Mouse (Mus musculus): ENCODE measurements around the gene Stk40. TPM values are rescaled to one million over a fixed set of nuclear protein-coding genes. Genes with fewer than 3 reads are reported as not detected.

Gene Stk40
- polyA plus RNA-seq, 1 experiment, result 24.9 TPM

GRCm38 (mm10) chr4:126110374-126111152 lies 6.8 kb downstream of the Stk40 start:
- peak; percentile 83 for DNase-seq
- H3K27ac ChIP-seq (ENCODE audit: insufficient read depth, low read length), result peak overlapping the region; percentile 93
- 3% methylated on average over 12 of the region's 12 CpGs for WGBS
- H3K4me3 ChIP-seq (replicated peaks; ENCODE audit: insufficient read depth, low read depth, low read length), result peak overlapping the region; percentile 6
- TF ChIP-seq POLR2A (IDR thresholded peaks at IDR 0.05; ENCODE audit: borderline replicate concordance, insufficient read depth, low read length) (no peak), CTCF (IDR thresholded peaks at IDR 0.05; ENCODE audit: borderline replicate concordance, insufficient read depth, low read depth, low read length) (0 out of 2 replicates have a peak, but pooled peaks have one; percentile 17)
- peaks cover 77% of the 10 kb centered on the region for H3K4me1 ChIP-seq (ENCODE audit: control insufficient read depth, insufficient read depth, low read length)
- H3K27me3 ChIP-seq (ENCODE audit: control insufficient read depth, insufficient read depth, low read length), result no peaks in the 10 kb centered on the region

- Histone ChIP-seq H3K4me1 (ENCODE audit: control insufficient read depth, insufficient read depth, low read length) (peaks cover 77% of the 10 kb centered on the region), H3K27me3 (ENCODE audit: control insufficient read depth, insufficient read depth, low read length) (no peaks in the 10 kb centered on the region), H3K4me3 (replicated peaks; ENCODE audit: insufficient read depth, low read depth, low read length) (peak overlapping the region; percentile 6), H3K27ac (ENCODE audit: insufficient read depth, low read length) (peak overlapping the region; percentile 93)
- TF ChIP-seq CTCF (IDR thresholded peaks at IDR 0.05; ENCODE audit: borderline replicate concordance, insufficient read depth, low read depth, low read length), result no peak
- TF ChIP-seq POLR2A (IDR thresholded peaks at IDR 0.05; ENCODE audit: borderline replicate concordance, insufficient read depth, low read length), result no peak
- WGBS, result 12% methylated on average over 7 of the region's 7 CpGs
- peak in 1 of 2 experiments; percentile 69 for DNase-seq
These were observed 7.4 kb downstream of the Stk40 start for GRCm38 (mm10) chr4:126111153-126111549.

GRCm38 (mm10) chr4:126113243-126113642 lies 9.5 kb downstream of the Stk40 start:
- H3K4me3 ChIP-seq (replicated peaks; ENCODE audit: insufficient read depth, low read depth, low read length), result no peak overlapping the region
- H3K27me3 ChIP-seq (ENCODE audit: control insufficient read depth, insufficient read depth, low read length), result no peaks in the 10 kb centered on the region
- H3K27ac ChIP-seq (ENCODE audit: insufficient read depth, low read length), result peak overlapping the region; percentile 79
- no peak for TF ChIP-seq CTCF (IDR thresholded peaks at IDR 0.05; ENCODE audit: borderline replicate concordance, insufficient read depth, low read depth, low read length)
- peak; percentile 76 to 82 for DNase-seq
- H3K4me1 ChIP-seq (ENCODE audit: control insufficient read depth, insufficient read depth, low read length), result peaks cover 82% of the 10 kb centered on the region
- WGBS, result 2% methylated on average over 4 of the region's 4 CpGs

GRCm38 (mm10) chr4:126113943-126114342 lies 10.2 kb downstream of the Stk40 start:
- peak overlapping the region; percentile 79 for H3K27ac ChIP-seq (ENCODE audit: insufficient read depth, low read length)
- peak; percentile 73 for TF ChIP-seq CTCF (IDR thresholded peaks at IDR 0.05; ENCODE audit: borderline replicate concordance, insufficient read depth, low read depth, low read length)
- 0 out of 2 replicates have a peak, but pooled peaks have one; percentile 23 for TF ChIP-seq POLR2A (IDR thresholded peaks at IDR 0.05; ENCODE audit: borderline replicate concordance, insufficient read depth, low read length)

GRCm38 (mm10) chr4:126115411-126115810 lies 11.7 kb downstream of the Stk40 start:
- Histone ChIP-seq H3K27ac (ENCODE audit: insufficient read depth, low read length) (peak overlapping the region; percentile 12), H3K4me1 (ENCODE audit: control insufficient read depth, insufficient read depth, low read length) (peaks cover 78% of the 10 kb centered on the region), H3K27me3 (ENCODE audit: control insufficient read depth, insufficient read depth, low read length) (no peaks in the 10 kb centered on the region), H3K4me3 (replicated peaks; ENCODE audit: insufficient read depth, low read depth, low read length) (no peak overlapping the region)
- 79% methylated on average over 9 of the region's 9 CpGs for WGBS
- TF ChIP-seq POLR2A (IDR thresholded peaks at IDR 0.05; ENCODE audit: borderline replicate concordance, insufficient read depth, low read length) (no peak), CTCF (IDR thresholded peaks at IDR 0.05; ENCODE audit: borderline replicate concordance, insufficient read depth, low read depth, low read length) (no peak)
- DNase-seq, result no peak

More at GRCm38 (mm10) chr4:126113943-126114342, 10.2 kb downstream of the Stk40 start:
- Histone ChIP-seq H3K4me1 (ENCODE audit: control insufficient read depth, insufficient read depth, low read length) (peaks cover 82% of the 10 kb centered on the region), H3K27me3 (ENCODE audit: control insufficient read depth, insufficient read depth, low read length) (no peaks in the 10 kb centered on the region), H3K4me3 (replicated peaks; ENCODE audit: insufficient read depth, low read depth, low read length) (no peak overlapping the region)
- peak; percentile 70 to 73 for DNase-seq
- WGBS, result 15% methylated on average over 6 of the region's 6 CpGs

- WGBS, result 38% methylated on average over 6 of the region's 6 CpGs
- Histone ChIP-seq H3K27ac (ENCODE audit: insufficient read depth, low read length) (peak overlapping the region; percentile 12; the same call in 1 of the 2 replicates), H3K4me3 (replicated peaks; ENCODE audit: insufficient read depth, low read depth, low read length) (no peak overlapping the region), H3K27me3 (ENCODE audit: control insufficient read depth, insufficient read depth, low read length) (no peaks in the 10 kb centered on the region), H3K4me1 (ENCODE audit: control insufficient read depth, insufficient read depth, low read length) (peaks cover 78% of the 10 kb centered on the region)
- no peak for DNase-seq
- no peak for TF ChIP-seq POLR2A (IDR thresholded peaks at IDR 0.05; ENCODE audit: borderline replicate concordance, insufficient read depth, low read length)
- no peak for TF ChIP-seq CTCF (IDR thresholded peaks at IDR 0.05; ENCODE audit: borderline replicate concordance, insufficient read depth, low read depth, low read length)
These were observed 12.2 kb downstream of the Stk40 start for GRCm38 (mm10) chr4:126115871-126116521.

DNA sequence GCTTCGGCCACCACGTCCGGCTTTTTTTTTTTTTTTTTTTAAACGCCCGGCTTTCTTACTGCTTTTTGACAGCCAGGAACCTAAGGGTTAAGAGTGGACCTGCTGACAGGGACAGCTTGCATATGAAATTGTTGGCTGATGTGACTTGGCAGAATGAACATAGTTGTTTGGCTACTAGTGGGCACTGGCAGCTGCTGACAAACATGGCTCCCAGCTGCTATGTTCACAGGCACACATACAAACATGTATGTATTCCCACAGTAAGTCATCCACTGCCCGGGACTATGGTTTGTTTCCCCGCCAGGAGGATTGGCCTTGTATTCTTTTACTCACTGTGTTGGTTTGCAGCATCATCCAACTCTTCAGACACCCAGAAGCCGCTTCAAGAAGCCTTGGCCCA lies 13.4 kb downstream of the Stk40 start:
- no peak overlapping the region for H3K4me3 ChIP-seq (replicated peaks; ENCODE audit: insufficient read depth, low read depth, low read length)
- peak overlapping the region; percentile 94 for H3K27ac ChIP-seq (ENCODE audit: insufficient read depth, low read length)
- peak; percentile 35 to 44 for DNase-seq
- TF ChIP-seq POLR2A (IDR thresholded peaks at IDR 0.05; ENCODE audit: borderline replicate concordance, insufficient read depth, low read length) (no peak), CTCF (IDR thresholded peaks at IDR 0.05; ENCODE audit: borderline replicate concordance, insufficient read depth, low read depth, low read length) (no peak)
- H3K4me1 ChIP-seq (ENCODE audit: control insufficient read depth, insufficient read depth, low read length), result peaks cover 75% of the 10 kb centered on the region
- 38% methylated on average over 8 of the region's 8 CpGs for WGBS
- H3K27me3 ChIP-seq (ENCODE audit: control insufficient read depth, insufficient read depth, low read length), result no peaks in the 10 kb centered on the region
